Mouse (Mus musculus): ENCODE data around the gene Celf5. TPM values are rescaled to one million over a fixed set of nuclear protein-coding genes. Genes with fewer than 3 reads are reported as not detected.

Gene Celf5
- polyA plus RNA-seq, 1 experiment, result not detected

DNA sequence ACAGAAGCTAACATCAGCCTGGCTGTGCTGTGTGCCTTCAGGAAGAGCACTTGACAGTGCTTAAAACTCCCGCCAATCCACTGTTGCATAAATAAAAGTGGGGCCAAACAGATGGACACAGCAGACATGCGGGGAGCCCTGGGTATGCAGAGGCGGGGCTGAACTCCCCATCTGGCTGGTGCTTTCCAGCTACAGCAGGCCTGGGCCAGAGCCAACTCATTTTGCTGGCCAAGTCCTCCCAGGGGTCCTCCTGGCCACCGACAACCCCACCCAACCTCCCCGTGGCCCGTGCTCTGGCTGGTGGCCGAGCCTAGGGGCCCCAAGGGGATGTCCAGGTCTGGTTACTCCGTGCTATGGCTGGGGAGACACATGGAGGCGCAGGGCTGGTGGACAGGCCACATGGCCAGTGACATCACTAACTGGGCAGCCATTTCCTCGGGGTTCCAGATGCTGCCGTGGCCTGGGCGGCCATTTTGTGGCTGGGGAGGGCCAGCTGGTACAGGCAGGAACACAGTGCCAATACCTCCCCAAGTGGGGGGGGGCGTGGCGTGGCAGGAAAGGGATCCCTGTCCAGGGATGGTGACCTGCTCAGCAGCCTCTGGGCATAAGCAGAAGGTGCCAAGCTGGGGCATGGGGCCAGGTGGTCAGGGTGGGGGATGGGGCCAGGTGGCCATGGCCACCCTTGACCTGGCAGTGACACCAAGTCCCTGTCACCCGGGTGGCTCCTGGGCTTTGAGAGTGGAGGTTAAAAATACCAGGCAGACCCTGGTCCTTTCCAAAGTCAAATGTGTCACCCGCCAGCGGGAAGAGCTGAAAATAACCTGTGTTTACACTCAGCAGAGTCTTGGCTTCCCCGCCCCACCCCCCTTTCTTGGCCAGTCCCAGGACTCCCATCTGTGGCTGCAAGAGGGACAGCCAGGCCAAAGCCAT, 70.8 kb downstream of the Celf5 start:
- no peak for TF ChIP-seq GATA1 (IDR thresholded peaks at IDR 0.05; ENCODE audit: low read length)
- TF ChIP-seq TAL1 (IDR thresholded peaks at IDR 0.05; ENCODE audit: low read length), result no peak
- no peak overlapping the region for H3K4me3 ChIP-seq (replicated peaks)
- peaks cover 42% of the 10 kb centered on the region for H3K4me1 ChIP-seq (ENCODE audit: control insufficient read depth)
- H3K36me3 ChIP-seq (ENCODE audit: control insufficient read depth), result no peaks in the 10 kb centered on the region; the same call in 1 of the 2 replicates
- H3K9me3 ChIP-seq (ENCODE audit: control insufficient read depth, low read length), result no peaks in the 10 kb centered on the region; the same call in 1 of the 2 replicates
- H3K27me3 ChIP-seq (ENCODE audit: control insufficient read depth), result peaks cover 30% of the 10 kb centered on the region

DNA sequence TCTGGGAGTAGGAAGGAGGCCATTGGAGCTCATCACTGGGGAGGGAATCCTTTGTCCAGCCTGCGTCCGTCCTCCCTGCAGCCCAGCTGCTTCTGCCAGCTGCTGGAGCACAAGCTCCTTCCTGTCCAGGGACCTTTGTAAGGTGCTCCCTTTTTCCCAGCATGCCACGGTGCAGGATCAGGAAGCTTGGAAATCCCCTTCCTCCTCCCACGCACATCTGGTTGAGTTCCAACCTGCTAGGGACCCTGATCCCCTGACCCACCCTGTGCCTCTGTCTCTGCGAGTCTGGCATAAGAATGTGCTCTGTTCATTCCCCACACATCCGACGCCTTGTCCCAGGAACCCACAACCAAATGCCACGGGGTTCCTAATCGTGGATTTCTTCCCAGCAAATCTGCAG, 71.5 kb downstream of the Celf5 start:
- Histone ChIP-seq H3K4me1 (ENCODE audit: control insufficient read depth) (peaks cover 38% of the 10 kb centered on the region), H3K27me3 (ENCODE audit: control insufficient read depth) (peaks cover 33% of the 10 kb centered on the region), H3K4me3 (replicated peaks) (no peak overlapping the region), H3K9me3 (ENCODE audit: control insufficient read depth, low read length) (no peaks in the 10 kb centered on the region; the same call in 1 of the 2 replicates), H3K36me3 (ENCODE audit: control insufficient read depth) (no peaks in the 10 kb centered on the region; the same call in 1 of the 2 replicates)
- no peak for TF ChIP-seq GATA1 (IDR thresholded peaks at IDR 0.05; ENCODE audit: low read length)
- TF ChIP-seq TAL1 (IDR thresholded peaks at IDR 0.05; ENCODE audit: low read length), result no peak

DNA sequence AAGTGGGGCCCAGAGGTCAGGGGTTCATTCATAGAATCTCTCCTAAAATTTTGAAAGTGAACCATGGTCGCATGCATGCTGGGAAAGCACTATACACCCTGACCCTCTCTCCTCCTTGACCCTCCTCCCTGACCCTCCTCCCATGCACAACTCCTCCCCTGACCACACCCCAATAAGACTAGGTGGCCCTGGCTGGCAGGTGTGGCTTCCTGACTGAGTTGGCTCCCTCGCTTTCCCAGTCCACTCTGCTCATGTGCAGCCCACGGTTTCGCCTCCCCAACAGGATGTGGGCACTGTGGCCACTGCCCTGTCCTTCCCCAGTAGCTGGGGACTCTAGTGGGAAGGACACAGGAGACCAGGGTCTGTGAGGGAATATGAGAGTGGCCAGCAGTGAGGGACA, 72.2 kb downstream of the Celf5 start:
- peaks cover 38% of the 10 kb centered on the region for H3K4me1 ChIP-seq (ENCODE audit: control insufficient read depth)
- TF ChIP-seq TAL1 (IDR thresholded peaks at IDR 0.05; ENCODE audit: low read length), result no peak
- no peak for TF ChIP-seq GATA1 (IDR thresholded peaks at IDR 0.05; ENCODE audit: low read length)
- no peak overlapping the region for H3K4me3 ChIP-seq (replicated peaks)
- no peaks in the 10 kb centered on the region; the same call in 1 of the 2 replicates for H3K36me3 ChIP-seq (ENCODE audit: control insufficient read depth)
- H3K9me3 ChIP-seq (ENCODE audit: control insufficient read depth, low read length), result no peaks in the 10 kb centered on the region; the same call in 1 of the 2 replicates
- H3K27me3 ChIP-seq (ENCODE audit: control insufficient read depth), result peaks cover 39% of the 10 kb centered on the region

DNA sequence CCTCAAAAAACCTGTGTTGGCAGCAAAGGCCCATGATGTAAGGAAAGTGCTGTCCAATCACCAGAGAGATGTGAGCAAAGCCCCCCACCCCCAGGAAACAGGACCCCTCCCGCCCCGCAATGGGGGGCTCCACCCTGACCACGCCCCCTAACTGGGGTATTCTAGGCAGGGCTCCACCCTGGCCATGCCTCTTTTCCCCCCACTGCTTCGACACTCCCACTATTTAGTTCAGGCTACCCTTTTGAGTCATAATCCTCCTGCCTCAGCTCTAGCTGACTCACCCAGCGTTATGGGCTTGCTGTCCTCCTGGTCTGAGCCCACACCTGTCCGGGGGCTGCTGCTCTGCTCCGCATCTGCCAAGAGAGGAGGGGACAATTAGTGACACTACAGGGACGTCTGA, 73.2 kb downstream of the Celf5 start:
- Histone ChIP-seq H3K4me3 (replicated peaks) (no peak overlapping the region), H3K27me3 (ENCODE audit: control insufficient read depth) (peaks cover 48% of the 10 kb centered on the region), H3K9me3 (ENCODE audit: control insufficient read depth, low read length) (no peaks in the 10 kb centered on the region; the same call in 1 of the 2 replicates), H3K36me3 (ENCODE audit: control insufficient read depth) (no peaks in the 10 kb centered on the region; the same call in 1 of the 2 replicates), H3K4me1 (ENCODE audit: control insufficient read depth) (peaks cover 43% of the 10 kb centered on the region)
- TF ChIP-seq TAL1 (IDR thresholded peaks at IDR 0.05; ENCODE audit: low read length) (no peak), GATA1 (IDR thresholded peaks at IDR 0.05; ENCODE audit: low read length) (no peak)

Other genes with a start within 250 kb of the Celf5 start
- not detected in 2 replicates for gene Zfr2, start 249.6 kb downstream of the Celf5 start, polyA plus RNA-seq (2012)
- gene Matk, start 229.8 kb downstream of the Celf5 start, polyA plus RNA-seq (2012), result 0.07 and 0.15 TPM in 2 replicates
- gene Mrpl54, start 215.8 kb downstream of the Celf5 start, polyA plus RNA-seq (2012), result 43.8 and 44.0 TPM in 2 replicates
- 4.6 and 5.7 TPM in 2 replicates for gene Apba3, start 215.7 kb downstream of the Celf5 start, polyA plus RNA-seq (2012)
- gene Tjp3, start 191.1 kb downstream of the Celf5 start, polyA plus RNA-seq (2012), result 0.01 and 0.02 TPM in 2 replicates
- gene Pip5k1c, start 189.7 kb downstream of the Celf5 start, polyA plus RNA-seq (2012), result 4.0 and 4.5 TPM in 2 replicates
- 13.2 and 13.3 TPM in 2 replicates for gene Cactin, start 161.6 kb downstream of the Celf5 start, polyA plus RNA-seq (2012)
- 0.04 TPM in 1 of 2 replicates, not detected in the other for gene Tbxa2r, start 154.0 kb downstream of the Celf5 start, polyA plus RNA-seq (2012)
- 0.01 TPM in 1 of 2 replicates, not detected in the other for gene Gipc3, start 139.4 kb downstream of the Celf5 start, polyA plus RNA-seq (2012)
- gene Hmg20b, start 132.2 kb downstream of the Celf5 start, polyA plus RNA-seq (2012), result 52.7 and 55.8 TPM in 2 replicates
- 6.7 and 7.2 TPM in 2 replicates for gene Mfsd12, start 125.2 kb downstream of the Celf5 start, polyA plus RNA-seq (2012)
- gene 4930404N11Rik, start 116.9 kb downstream of the Celf5 start, polyA plus RNA-seq (2012), result 3.2 and 5.6 TPM in 2 replicates
- 62.5 and 67.4 TPM in 2 replicates for gene Fzr1, start 104.2 kb downstream of the Celf5 start, polyA plus RNA-seq (2012)
- gene Dohh, start 98.3 kb downstream of the Celf5 start, polyA plus RNA-seq (2012), result 29.2 and 34.1 TPM in 2 replicates
- gene Gm48551, start 98.2 kb downstream of the Celf5 start, polyA plus RNA-seq (2012), result 0.08 and 0.20 TPM in 2 replicates
- gene Gm48552, start 93.7 kb downstream of the Celf5 start, polyA plus RNA-seq (2012), result 0.26 and 0.80 TPM in 2 replicates
- gene Smim24, start 89.7 kb downstream of the Celf5 start, polyA plus RNA-seq (2012), result 0.09 TPM in 1 of 2 replicates, not detected in the other
- 0.55 and 0.94 TPM in 2 replicates for gene Nfic, start 27.1 kb downstream of the Celf5 start, polyA plus RNA-seq (2012)
- 6.2 and 7.9 TPM in 2 replicates for gene Ncln, start 13.7 kb upstream of the Celf5 start, polyA plus RNA-seq (2012)
- gene S1pr4, start 17.4 kb upstream of the Celf5 start, polyA plus RNA-seq (2012), result 0.04 and 0.05 TPM in 2 replicates
- 0.14 and 0.24 TPM in 2 replicates for gene Gna15, start 41.5 kb upstream of the Celf5 start, polyA plus RNA-seq (2012)
- gene Gna11, start 62.5 kb upstream of the Celf5 start, polyA plus RNA-seq (2012), result 1.2 and 1.5 TPM in 2 replicates
- gene Aes, start 76.8 kb upstream of the Celf5 start, polyA plus RNA-seq (2012), result 152 and 158 TPM in 2 replicates
- 0.09 and 0.10 TPM in 2 replicates for gene Tle2, start 91.9 kb upstream of the Celf5 start, polyA plus RNA-seq (2012)
- 0.27 and 0.28 TPM in 2 replicates for gene Tle6, start 118.4 kb upstream of the Celf5 start, polyA plus RNA-seq (2012)
- 0.05 and 0.07 TPM in 2 replicates for gene BC025920, start 123.6 kb upstream of the Celf5 start, polyA plus RNA-seq (2012)
- 6.6 and 6.9 TPM in 2 replicates for gene Sirt6, start 145.1 kb upstream of the Celf5 start, polyA plus RNA-seq (2012)
- 0.18 and 0.21 TPM in 2 replicates for gene Ankrd24, start 145.8 kb upstream of the Celf5 start, polyA plus RNA-seq (2012)
- 0.01 TPM in 2 replicates for gene Gm10778, start 166.3 kb upstream of the Celf5 start, polyA plus RNA-seq (2012)
- 0.08 TPM in 1 of 2 replicates, not detected in the other for gene Zfp433, start 222.1 kb upstream of the Celf5 start, polyA plus RNA-seq (2012)

Data from erythroblast, embryonic 14.5 days (primary cell).